Mouse (Mus musculus): Measurements from ENCODE around the gene Wars2.
A peak's percentile ranks its signal among the peaks of the same experiment; 100 is the strongest.

Wars2 gene

DNA sequence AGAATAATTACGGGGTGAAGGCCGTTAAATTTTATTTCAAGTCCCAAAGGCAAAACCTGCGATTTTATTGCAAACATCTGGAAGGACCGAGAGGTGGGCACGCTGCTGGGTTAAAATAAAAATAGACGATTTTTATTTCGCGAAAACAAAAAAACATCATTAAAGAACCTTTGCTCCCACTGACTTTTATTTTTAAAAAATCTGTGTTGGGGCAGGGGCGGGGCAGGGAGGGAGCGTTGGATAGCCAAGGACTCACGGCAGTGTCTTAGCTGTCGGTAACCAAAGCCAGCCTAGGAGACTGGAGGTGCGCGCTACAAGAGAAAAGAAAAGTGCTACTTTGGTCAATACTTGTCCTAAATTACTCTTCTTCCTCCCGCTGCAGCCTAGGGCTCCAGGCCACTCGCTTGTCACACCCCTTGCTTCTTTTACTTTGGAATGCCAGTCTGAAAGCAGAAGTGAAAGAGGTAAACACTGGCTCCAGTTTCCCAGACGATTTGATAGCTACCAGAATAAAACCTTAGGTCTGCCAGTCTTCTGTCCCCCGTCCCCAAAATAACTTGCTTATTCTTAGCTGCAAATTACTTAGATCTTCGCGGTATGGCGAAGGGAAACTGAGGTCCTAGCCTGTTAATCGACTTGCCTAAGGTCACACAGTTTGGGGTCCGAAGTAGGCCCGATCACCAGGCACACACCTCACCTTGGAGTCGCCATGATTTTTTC is 108.1 kb downstream of the Wars2 start:
- no peak for DNase-seq (ENCODE audit: low spot score)

GRCm38 (mm10) chr3:99249551-99249870 is 108.6 kb downstream of the Wars2 start:
- no peak for DNase-seq (ENCODE audit: low spot score)

DNA sequence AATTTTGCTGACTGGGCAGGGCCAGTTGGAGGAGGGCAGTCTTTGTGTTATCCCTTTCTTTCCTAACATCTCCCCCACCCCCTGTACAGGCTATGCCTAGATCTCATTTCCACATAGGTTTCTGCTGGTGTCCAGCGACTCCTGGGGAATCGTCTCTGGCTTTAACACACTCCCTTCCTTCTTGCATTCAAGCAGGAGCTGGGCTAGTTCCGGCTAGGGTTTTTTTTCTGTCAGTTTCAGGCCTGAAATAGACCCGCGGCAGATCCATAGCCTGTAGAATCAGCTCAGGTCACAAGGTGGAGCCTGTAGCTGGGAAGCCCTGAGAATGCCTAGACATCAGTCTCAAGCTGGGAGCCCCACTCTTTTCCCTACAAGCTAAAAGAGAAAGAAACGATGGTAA is 109.0 kb downstream of the Wars2 start:
- DNase-seq (ENCODE audit: low spot score), result peak; percentile 21

DNA sequence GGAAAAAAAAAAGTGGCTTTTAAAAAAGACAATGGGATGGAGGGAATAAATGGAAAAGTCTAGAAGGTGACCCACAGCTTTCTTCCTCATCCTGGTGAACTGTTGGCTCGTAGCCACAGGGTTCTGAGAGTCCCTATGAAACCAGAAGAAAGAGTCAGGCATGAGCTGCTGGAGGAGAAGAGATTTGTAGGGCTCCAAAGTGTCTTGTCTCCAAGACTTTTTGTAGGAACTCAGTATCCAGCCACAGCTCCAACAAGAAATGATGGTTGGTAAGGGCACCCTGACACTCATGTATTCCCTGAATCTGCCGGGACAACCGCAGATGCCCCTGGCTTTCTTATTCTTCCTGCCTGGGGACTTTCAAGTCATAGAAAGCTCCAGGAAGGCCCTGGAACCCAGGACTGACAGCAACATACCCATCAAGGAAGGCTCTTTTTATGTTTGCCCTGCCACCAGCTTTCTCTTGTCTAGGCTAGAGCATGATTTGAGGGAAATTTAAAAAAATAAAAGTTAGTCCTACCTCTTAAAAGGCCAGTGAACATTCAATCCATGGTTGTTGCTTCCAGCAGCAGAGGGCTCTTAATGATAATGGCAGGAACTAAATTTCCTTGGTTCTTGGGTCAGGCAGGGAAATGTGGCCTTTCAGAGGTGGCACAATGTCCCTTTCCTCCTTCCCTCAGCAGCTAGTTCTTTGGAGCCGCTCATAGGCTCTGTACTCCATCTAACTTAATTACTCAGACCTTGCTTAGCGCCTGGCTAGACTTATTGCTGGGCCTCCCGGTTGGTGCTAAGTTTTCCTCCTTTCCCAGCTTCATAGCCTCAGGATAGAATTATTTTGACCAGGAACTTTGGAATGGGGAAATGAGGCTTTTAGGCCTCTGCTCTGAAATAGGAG is 110.7 kb downstream of the Wars2 start:
- DNase-seq (ENCODE audit: low spot score), result no peak

GRCm38 (mm10) chr3:99252461-99253091 is 111.7 kb downstream of the Wars2 start:
- peak; percentile 10 for DNase-seq (ENCODE audit: low spot score)

DNA sequence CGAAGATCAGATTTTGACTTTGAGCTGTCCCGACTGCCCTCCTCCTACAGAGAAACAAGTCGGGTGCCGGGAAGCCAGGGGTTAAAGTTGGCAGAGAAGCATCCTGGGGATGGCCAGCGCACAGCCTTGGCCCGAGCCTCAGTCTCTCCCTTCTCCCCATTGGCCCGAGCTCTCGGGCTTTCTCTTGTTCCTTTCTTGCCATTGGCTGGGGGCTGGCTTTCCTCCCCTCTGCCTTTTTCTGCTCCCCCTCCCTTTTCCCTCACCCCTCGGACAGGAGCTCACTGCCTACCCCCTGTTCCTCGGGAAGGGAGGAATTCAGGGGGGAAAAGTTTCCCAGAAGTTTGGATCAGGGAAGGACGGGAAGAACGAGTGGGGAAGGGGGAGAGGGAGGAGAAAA is 112.2 kb downstream of the Wars2 start:
- peak; percentile 92 for DNase-seq (ENCODE audit: low spot score)

DNA sequence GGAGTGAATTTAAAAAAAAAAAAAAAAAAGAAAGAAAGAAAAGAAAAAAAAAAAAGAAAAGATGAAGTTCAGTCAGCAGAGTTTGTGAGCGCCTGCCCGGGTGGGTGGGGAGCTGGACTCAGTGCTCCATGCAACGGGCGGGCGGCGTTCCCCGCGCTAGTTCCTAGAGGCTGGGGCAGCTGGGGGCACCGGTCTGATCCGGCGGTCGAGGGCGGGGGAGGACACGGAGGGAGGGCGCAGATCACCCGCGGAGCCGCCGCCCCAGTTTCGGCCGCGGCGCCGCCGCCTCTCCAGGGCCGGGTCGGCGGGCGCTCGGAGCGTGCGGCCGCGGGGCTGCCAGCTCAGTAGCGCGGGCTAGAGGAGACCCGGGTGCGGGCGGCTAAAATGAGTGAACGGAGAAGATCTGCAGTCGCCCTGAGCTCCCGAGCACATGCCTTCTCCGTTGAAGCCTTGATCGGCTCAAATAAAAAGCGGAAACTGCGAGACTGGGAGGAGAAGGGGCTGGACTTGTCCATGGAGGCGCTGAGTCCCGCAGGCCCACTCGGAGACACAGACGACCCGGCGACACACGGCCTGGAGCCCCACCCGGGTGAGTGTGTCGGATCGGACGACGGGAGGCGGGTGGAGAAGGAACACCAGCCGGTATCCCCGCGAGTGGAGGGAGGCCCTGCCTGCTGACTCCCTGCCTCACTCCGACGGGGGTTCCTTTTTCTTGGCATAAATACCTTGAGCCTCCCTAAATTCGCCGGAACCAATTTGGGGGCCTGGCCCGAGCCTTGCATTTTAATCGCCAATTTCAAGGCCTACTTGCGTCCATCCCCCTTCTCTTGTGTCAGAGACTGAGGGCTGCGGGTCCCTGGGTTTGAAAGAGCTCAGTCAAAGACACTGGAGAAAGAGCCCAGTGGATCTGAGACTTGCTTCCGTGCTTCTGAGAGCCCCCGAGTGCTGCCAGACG is 112.9 kb downstream of the Wars2 start:
- DNase-seq (ENCODE audit: low spot score), result peak; percentile 74

- peak; percentile 75 for DNase-seq (ENCODE audit: low spot score)
Measured at GRCm38 (mm10) chr3:99254559-99255151, 113.8 kb downstream of the Wars2 start.

DNA sequence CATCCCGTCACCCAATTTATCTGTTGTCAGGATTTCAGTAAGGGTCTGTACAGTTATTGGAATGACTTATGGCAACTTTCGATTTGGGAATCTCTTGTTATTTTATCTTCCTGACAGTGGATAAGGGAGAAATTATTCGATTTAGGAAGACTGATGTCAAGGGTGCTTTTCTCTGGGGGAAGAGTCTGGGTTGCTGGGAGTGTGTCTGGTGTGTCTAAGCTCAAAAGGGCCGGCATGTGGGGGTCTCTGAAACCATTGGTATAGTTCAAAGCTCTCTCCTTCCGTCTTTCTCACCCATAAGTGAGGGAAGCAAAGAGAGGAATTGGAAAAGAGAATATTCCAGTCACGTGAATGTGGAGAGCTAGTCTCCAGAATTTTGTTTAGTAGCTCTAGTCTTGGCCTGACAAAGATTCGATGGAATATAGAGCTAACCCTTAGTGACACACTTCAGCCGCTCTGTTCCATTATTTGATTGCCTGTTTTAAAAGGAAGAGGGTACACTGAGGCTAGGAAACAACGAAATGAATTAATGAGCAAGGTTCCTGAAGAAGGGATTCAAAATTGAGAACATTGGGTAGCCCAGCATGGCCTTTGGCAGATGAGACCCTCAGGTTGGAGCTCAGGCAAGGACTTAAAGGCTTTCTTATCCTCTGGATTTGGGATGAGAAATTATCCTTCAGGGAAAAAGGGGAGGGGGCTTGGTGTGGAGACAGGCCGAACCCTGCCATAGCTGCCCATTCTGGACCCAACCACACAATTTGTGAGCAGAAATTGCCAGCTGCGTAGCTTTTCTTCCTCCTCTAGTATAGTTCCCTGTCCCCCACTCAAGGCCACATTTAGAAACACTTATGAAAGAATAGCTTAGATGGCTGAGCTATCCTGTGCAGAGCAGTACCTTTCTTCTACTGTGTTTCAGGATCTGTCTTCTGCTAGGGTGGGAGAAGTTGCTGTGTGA is 114.8 kb downstream of the Wars2 start:
- peak; percentile 12 for DNase-seq (ENCODE audit: low spot score)

GRCm38 (mm10) chr3:99256366-99256750 is 115.5 kb downstream of the Wars2 start:
- DNase-seq (ENCODE audit: low spot score), result no peak

DNA sequence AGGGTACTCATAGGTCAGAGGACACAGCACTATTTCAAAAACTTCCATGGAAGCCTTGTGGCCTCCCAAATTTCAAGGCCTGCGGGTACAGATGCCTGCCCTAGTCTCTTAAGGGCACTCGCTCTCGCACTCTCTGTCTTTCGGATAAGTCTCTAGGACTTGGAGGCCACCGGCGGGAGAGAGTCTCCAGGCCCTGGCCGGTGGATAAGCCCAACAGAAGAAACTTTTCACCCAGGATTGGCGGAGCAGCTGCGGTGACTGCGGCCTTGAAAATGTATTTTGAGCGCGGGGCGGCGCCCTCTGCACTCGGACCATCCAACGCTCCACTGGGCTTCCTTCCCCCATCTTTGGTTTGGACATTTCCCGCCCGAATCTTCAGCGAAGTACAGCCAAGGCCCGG is 115.9 kb downstream of the Wars2 start:
- peak; percentile 60 for DNase-seq (ENCODE audit: low spot score)

DNA sequence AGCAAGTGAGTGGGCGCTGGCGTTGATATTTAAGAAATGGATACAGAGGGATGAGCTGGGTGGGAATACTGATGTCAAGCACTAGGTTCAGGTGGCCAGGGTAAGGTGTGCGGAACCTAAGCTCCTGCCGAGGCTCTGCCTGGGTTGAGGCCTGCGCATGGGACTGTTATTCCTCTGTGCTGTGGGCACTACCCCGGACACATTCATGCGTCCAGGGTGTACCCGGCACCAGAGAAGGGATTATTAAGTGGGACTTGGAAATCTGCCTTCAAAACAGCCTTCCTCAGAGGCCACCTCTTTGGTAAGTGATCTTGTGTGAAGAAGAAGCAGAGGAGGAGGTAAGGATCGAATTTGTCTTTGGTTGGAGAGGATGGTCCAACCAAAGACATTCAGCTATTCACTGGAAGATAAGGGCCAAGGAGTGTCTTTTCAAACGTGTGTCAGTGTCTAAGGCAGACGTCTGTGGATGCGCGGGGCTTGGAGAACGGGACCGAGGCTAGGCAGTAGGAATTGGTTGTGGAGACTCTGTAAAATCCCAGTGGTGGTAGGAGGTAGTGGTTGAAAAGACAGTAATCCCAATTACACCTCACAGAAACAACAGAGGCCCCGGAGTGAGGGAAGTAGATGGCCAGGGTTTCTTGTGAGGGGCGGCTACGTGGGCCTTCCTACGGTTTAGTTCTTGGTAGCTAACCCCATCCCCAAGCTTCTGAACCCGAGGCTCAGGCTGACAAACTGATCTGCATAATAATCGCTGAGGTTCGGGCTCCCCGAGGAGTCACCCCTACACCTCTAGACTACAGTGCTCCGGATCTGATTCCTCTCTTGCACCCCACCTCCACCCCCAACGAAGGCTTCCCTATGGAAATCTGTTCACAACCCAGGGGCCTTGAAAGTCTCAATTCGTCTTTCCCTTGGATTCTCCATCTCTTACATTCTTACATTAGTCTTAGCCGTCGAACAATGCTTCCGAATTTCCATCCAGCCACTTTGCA is 117.0 kb downstream of the Wars2 start:
- no peak for DNase-seq (ENCODE audit: low spot score)

DNA sequence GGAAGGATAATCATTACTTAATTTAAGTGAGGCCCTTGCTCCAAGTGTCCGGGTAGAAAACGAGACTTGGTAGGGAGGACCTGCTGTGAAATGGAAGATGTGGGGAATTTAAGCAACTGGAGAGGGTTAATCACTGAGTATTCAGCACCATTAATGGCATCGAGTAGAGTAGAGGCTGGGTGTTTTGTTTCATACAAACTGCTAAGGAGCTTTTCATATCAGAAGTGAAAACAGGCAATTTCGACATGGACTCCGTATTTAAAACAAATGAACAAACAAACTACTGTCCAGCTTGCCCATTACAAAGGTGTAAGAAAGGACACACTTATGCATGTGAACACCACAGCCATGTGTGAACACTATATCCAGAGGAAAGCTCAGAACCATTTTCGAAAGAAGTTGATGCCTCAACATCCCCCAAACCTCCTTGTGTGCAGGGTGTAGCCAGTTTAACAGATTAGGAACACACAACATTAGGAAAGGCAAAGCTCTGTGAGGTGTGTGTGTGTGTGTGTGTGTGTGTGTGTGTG is 118.9 kb downstream of the Wars2 start:
- DNase-seq (ENCODE audit: low spot score), result no peak

DNA sequence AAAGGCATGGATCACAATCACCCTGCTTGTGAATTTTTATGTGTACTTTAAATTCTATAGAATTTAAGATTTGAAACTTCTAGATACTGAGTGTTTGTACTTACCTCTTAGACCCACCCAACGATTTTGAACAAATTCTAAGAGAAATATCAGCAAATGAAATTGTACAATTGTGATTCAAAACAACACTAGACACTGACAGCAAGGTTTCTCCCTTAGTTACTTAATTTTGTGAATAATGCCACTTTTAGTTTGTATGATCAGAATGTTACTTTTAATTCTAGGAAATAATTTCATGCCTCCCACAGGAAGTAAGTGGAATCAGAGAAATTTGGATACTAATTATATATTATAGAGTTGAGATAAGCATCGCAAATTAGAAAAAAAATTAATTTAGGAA is 119.5 kb downstream of the Wars2 start:
- DNase-seq (ENCODE audit: low spot score), result no peak

DNA sequence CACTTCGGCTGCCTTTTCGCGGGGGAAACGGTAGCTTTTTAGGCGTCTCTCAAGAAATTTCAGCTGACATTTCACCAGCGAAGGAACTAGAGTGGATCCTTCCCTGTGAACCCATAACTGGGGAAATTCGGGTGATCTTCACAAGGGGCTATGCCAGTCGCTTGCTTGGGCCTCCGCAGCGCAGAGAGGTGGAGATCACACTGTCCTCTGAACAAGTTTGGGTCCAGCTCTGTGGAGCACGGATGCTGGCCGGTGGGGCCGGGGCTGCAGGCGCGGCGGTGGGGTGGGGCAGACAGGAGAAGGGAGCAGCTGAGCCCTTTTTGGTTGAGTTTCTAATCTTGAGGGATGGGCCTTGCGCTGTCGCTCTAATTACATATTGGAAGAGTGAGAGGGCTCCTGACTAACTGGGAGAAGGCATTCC is 120.5 kb downstream of the Wars2 start:
- DNase-seq (ENCODE audit: low spot score), result no peak

DNA sequence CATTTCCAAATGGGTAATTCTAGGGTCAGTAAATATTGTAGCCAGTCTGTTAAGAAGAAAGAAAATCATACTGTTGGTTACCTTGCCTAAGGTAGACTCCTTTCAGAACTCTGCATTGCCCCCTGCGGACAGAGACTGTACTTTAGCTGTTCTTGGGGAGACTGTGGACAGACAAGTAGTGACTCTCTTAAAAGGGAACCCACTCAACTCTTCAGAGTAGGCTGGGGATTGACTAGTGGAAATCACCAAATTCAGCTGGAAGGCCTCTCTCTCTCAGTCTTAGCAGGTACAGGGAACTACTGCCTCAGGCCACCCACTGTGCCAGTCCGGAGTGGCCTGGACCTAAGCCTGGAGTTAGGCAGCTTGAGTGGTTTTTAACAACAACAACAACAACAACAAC is 121.1 kb downstream of the Wars2 start:
- DNase-seq (ENCODE audit: low spot score), result no peak

GRCm38 (mm10) chr3:99263471-99263903 is 122.6 kb downstream of the Wars2 start:
- no peak for DNase-seq (ENCODE audit: low spot score)

GRCm38 (mm10) chr3:99264695-99265094 is 123.8 kb downstream of the Wars2 start:
- DNase-seq (ENCODE audit: low spot score), result no peak
